Mouse (Mus musculus) liver, embryonic 13.5 days (tissue): ENCODE measurements around the gene Cep170. TPM values are rescaled to one million over a fixed set of nuclear protein-coding genes. Genes with fewer than 3 reads are reported as not detected.

ENCODE experiments used
- ATAC-seq: fragments of 200-750 bp; cut with Nextera tagmentation; 2 replicates; pipeline ENCODE4 v1.8.0; 2017; ENCODE audit warnings: low read depth, mild to moderate bottlenecking, moderate number of reproducible peaks, moderate library complexity
- DNase-seq: peaks from one replicate; pipeline ENCODE4 v3.0.0; 2022
- H3K27ac ChIP-seq: fragments of 300-500 bp; sonication (generic); 2 replicates; pipeline ENCODE4 v1.5.1; 2015; ENCODE audit warnings: moderate library complexity, mild to moderate bottlenecking, inconsistent platforms
- H3K27me3 ChIP-seq: fragments of 300-500 bp; sonication (generic); 2 replicates; pipeline ENCODE4 v1.6.1; 2015; ENCODE audit warnings: mild to moderate bottlenecking, inconsistent platforms
- H3K36me3 ChIP-seq: fragments of 300-500 bp; sonication (generic); 2 replicates; pipeline ENCODE4 v1.6.1; 2015; ENCODE audit warnings: mild to moderate bottlenecking, inconsistent platforms
- H3K4me1 ChIP-seq: fragments of 300-500 bp; sonication (generic); replicated peaks from 2 replicates; pipeline ENCODE4 v1.6.1; 2015; ENCODE audit warnings: inconsistent platforms
- H3K4me2 ChIP-seq: fragments of 300-500 bp; sonication (generic); 2 replicates; pipeline ENCODE4 v1.6.1; 2015; ENCODE audit warnings: inconsistent platforms, mild to moderate bottlenecking, moderate library complexity
- H3K4me3 ChIP-seq: fragments of 300-500 bp; sonication (generic); replicated peaks from 2 replicates; pipeline ENCODE4 v1.5.1; 2015; ENCODE audit warnings: mild to moderate bottlenecking, inconsistent platforms
- H3K9ac ChIP-seq: fragments of 300-500 bp; sonication (generic); 2 replicates; pipeline ENCODE4 v1.6.1; 2015; ENCODE audit warnings: mild to moderate bottlenecking, inconsistent platforms
- H3K9me3 ChIP-seq: fragments of 300-500 bp; sonication (generic); replicated peaks from 2 replicates; pipeline ENCODE4 v1.6.1; 2016; ENCODE audit warnings: inconsistent platforms
- WGBS: fragments of 180-500 bp; shearing (Covaris S2); methylation state at CpG from one replicate; pipeline ENCODE4 v1.1.7; 2015; ENCODE audit not compliant: insufficient replicate concordance; 5-methylcytosine and 5-hydroxymethylcytosine counted together
- polyA plus RNA-seq: library from polyadenylated mRNA; unstranded; fragments of >200 nt; fragmentation: Nextera tagmentation; extraction: Ambion mirVana; gene quantifications from 2 replicates; pipeline ENCODE4 v1.2.1, GENCODE M21; 2015

Gene Cep170
- polyA plus RNA-seq, 1 experiment from 2014 or later: 5.6 TPM

- 15% methylated on average over 6 of the region's 6 CpGs for WGBS
- ATAC-seq (peak; percentile 42; the same call in 1 of the 2 replicates), DNase-seq (no peak)
- Histone ChIP-seq H3K27ac (no peak overlapping the region), H3K4me2 (peak overlapping the region; percentile 85), H3K4me1 (peaks cover 23% of the 10 kb centered on the region), H3K4me3 (peak overlapping the region; percentile 61), H3K36me3 (no peaks in the 10 kb centered on the region), H3K9me3 (no peaks in the 10 kb centered on the region), H3K27me3 (peaks cover 10% of the 10 kb centered on the region), H3K9ac (peak overlapping the region; percentile 68; the same call in 1 of the 2 replicates)
Observed at GRCm38 (mm10) chr1:176834880-176835279, 21.0 kb upstream of the Cep170 start.

- Histone ChIP-seq H3K4me3 (no peak overlapping the region), H3K4me2 (no peak overlapping the region), H3K9me3 (no peaks in the 10 kb centered on the region), H3K27me3 (peaks cover 10% of the 10 kb centered on the region), H3K27ac (no peak overlapping the region), H3K4me1 (peaks cover 23% of the 10 kb centered on the region), H3K36me3 (no peaks in the 10 kb centered on the region), H3K9ac (no peak overlapping the region)
- 38% methylated on average over 3 of the region's 3 CpGs for WGBS
- no peak for DNase-seq
- ATAC-seq: no peak
Observed at GRCm38 (mm10) chr1:176833948-176834347, 20.1 kb upstream of the Cep170 start.

- ATAC-seq (no peak), DNase-seq (no peak)
- peaks cover 10% of the 10 kb centered on the region for H3K27me3 ChIP-seq
Observed at GRCm38 (mm10) chr1:176833257-176833656, 19.4 kb upstream of the Cep170 start.

DNA sequence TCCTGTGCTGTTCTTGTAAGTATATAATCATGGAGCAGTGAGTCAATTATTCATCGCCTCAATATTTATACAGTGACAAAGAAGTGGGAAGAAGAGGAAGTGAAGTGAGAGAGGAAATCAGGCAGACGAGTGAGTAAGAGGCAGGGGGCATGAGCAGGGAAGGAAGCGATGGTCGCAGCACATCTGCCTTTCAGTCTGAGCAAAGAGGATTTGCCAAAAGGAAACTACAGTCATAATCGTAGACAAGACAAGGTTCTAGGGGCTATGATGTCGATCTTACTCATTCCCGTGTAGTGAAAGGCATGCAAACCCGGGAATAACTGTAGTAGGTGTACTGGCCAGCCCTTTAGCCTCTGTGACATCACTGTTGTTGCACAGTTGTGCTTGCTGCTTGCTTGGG is 18.7 kb upstream of the Cep170 start:
- H3K9me3 ChIP-seq: no peaks in the 10 kb centered on the region
- H3K4me1 ChIP-seq: peaks cover 31% of the 10 kb centered on the region
- WGBS: 28% methylated on average over 8 of the region's 8 CpGs
- no peak overlapping the region for H3K4me3 ChIP-seq
- no peaks in the 10 kb centered on the region for H3K36me3 ChIP-seq
- no peak overlapping the region for H3K9ac ChIP-seq
- DNase-seq (no peak), ATAC-seq (no peak)
- no peak overlapping the region for H3K4me2 ChIP-seq
- peaks cover 10% of the 10 kb centered on the region for H3K27me3 ChIP-seq
- no peak overlapping the region for H3K27ac ChIP-seq

More at GRCm38 (mm10) chr1:176833257-176833656, 19.4 kb upstream of the Cep170 start:
- H3K4me1 ChIP-seq: peaks cover 25% of the 10 kb centered on the region
- no peak overlapping the region for H3K4me2 ChIP-seq
- no peak overlapping the region for H3K9ac ChIP-seq
- H3K36me3 ChIP-seq: no peaks in the 10 kb centered on the region
- no peak overlapping the region for H3K27ac ChIP-seq
- H3K9me3 ChIP-seq: no peaks in the 10 kb centered on the region
- no peak overlapping the region for H3K4me3 ChIP-seq

DNA sequence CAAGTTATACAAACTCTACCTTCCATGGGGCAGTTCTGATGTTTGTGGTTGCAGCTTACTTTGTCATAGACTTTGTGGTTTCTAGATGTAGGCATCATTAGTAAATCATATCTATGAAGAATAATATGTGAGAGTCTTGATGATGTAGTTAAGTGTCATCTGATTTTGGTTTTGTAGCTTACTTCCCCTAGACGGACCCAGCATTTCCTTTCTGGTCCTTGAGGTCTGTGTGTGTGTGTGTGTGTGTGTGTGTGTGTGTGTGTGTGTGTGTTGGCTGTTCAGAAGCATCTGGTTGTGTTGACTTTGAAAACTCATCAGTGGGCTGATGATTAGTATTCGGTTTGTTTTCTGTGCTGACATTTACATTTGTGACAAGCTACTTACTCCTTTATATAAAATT is 18.2 kb upstream of the Cep170 start:
- no peak overlapping the region for H3K9ac ChIP-seq
- H3K4me1 ChIP-seq: peaks cover 35% of the 10 kb centered on the region
- 41% methylated on average over 2 of the region's 2 CpGs for WGBS
- no peak overlapping the region for H3K4me2 ChIP-seq
- no peak overlapping the region for H3K27ac ChIP-seq
- DNase-seq (no peak), ATAC-seq (no peak)
- peaks cover 10% of the 10 kb centered on the region for H3K27me3 ChIP-seq
- no peak overlapping the region for H3K4me3 ChIP-seq
- H3K9me3 ChIP-seq: no peaks in the 10 kb centered on the region
- no peaks in the 10 kb centered on the region for H3K36me3 ChIP-seq

- Histone ChIP-seq H3K36me3 (no peaks in the 10 kb centered on the region), H3K27me3 (no peaks in the 10 kb centered on the region), H3K4me3 (no peak overlapping the region), H3K4me2 (no peak overlapping the region), H3K27ac (no peak overlapping the region), H3K9me3 (no peaks in the 10 kb centered on the region), H3K9ac (no peak overlapping the region), H3K4me1 (peaks cover 34% of the 10 kb centered on the region)
- DNase-seq (no peak), ATAC-seq (no peak)
- WGBS: 79% methylated on average over 12 of the region's 12 CpGs
Observed at GRCm38 (mm10) chr1:176828666-176829065, 14.8 kb upstream of the Cep170 start.

- no peak overlapping the region for H3K4me2 ChIP-seq
- no peak for ATAC-seq
- WGBS: 45% methylated on average over 5 of the region's 5 CpGs
Observed at GRCm38 (mm10) chr1:176827945-176828485, 14.1 kb upstream of the Cep170 start.

GRCm38 (mm10) chr1:176827365-176827764 is 13.5 kb upstream of the Cep170 start:
- 30% methylated on average over 4 of the region's 4 CpGs for WGBS
- H3K9me3 ChIP-seq: no peaks in the 10 kb centered on the region
- ATAC-seq: peak; percentile 81

More at GRCm38 (mm10) chr1:176827945-176828485, 14.1 kb upstream of the Cep170 start:
- no peaks in the 10 kb centered on the region for H3K27me3 ChIP-seq
- no peak overlapping the region for H3K4me3 ChIP-seq
- no peak overlapping the region for H3K9ac ChIP-seq
- no peaks in the 10 kb centered on the region for H3K36me3 ChIP-seq
- no peak for DNase-seq
- peak overlapping the region; percentile 39; the same call in 1 of the 2 replicates for H3K27ac ChIP-seq
- no peaks in the 10 kb centered on the region for H3K9me3 ChIP-seq
- peaks cover 40% of the 10 kb centered on the region for H3K4me1 ChIP-seq

GRCm38 (mm10) chr1:176826931-176827330 is 13.1 kb upstream of the Cep170 start:
- H3K27ac ChIP-seq: no peak overlapping the region
- no peak overlapping the region for H3K9ac ChIP-seq
- H3K27me3 ChIP-seq: no peaks in the 10 kb centered on the region
- H3K4me3 ChIP-seq: no peak overlapping the region
- peak overlapping the region; percentile 11; the same call in 1 of the 2 replicates for H3K4me2 ChIP-seq
- no peak for DNase-seq
- no peaks in the 10 kb centered on the region for H3K36me3 ChIP-seq
- H3K4me1 ChIP-seq: peaks cover 51% of the 10 kb centered on the region
- no peaks in the 10 kb centered on the region for H3K9me3 ChIP-seq
- ATAC-seq: no peak
- 46% methylated on average over 4 of the region's 4 CpGs for WGBS

More at GRCm38 (mm10) chr1:176827365-176827764, 13.5 kb upstream of the Cep170 start:
- peak; percentile 32 for DNase-seq
- Histone ChIP-seq H3K4me3 (no peak overlapping the region), H3K27me3 (no peaks in the 10 kb centered on the region), H3K9ac (no peak overlapping the region), H3K36me3 (no peaks in the 10 kb centered on the region), H3K4me1 (peaks cover 47% of the 10 kb centered on the region), H3K4me2 (peak overlapping the region; percentile 11; the same call in 1 of the 2 replicates), H3K27ac (no peak overlapping the region)

DNA sequence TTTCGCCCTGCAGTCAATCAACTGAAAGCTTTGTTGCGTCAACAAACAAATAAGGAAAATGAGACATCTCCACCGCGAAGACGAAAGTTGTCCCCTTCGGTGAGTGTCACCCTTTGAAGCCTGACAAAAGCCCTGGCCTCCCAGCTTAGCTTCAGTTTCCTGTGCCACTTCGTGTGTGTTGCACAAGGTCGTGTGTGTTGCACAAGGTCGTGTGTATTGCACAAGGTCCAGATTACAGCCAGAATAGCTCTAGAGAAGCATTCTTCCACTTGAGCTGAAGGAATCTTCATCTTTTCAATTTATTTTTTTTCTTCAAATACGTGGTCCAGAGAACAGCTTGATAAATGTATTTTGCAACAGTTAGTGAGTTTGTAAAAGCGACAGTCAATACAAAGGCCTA is 12.3 kb upstream of the Cep170 start:
- H3K4me2 ChIP-seq: no peak overlapping the region

DNA sequence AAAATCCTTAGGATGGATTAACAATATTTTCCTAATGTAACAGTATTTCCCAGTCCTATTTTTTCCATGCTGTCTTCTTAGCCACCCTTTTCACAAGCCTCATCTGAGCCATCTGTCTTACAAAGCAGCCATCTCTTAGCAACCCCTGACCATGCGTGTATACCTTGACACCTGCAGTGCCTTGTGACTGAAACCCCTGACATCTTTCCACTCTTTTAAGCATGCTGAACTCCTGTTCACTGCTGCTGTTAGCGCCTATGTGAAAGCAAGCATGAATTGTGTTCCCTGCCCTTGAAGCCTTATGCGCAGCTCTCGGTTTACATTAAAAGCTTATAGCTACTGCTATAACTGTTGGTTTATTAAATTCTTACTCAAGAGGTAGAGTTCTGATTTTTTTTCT is 11.2 kb upstream of the Cep170 start:
- no peak overlapping the region for H3K9ac ChIP-seq
- DNase-seq: no peak
- WGBS: 88% methylated on average over 4 of the region's 4 CpGs
- no peaks in the 10 kb centered on the region for H3K27me3 ChIP-seq
- no peak overlapping the region for H3K4me3 ChIP-seq
- no peak overlapping the region for H3K27ac ChIP-seq
- H3K4me2 ChIP-seq: no peak overlapping the region
- no peaks in the 10 kb centered on the region for H3K9me3 ChIP-seq
- no peaks in the 10 kb centered on the region for H3K36me3 ChIP-seq
- ATAC-seq: no peak
- H3K4me1 ChIP-seq: peaks cover 69% of the 10 kb centered on the region

More for the DNA sequence above, 12.3 kb upstream of the Cep170 start:
- no peak for ATAC-seq
- no peak overlapping the region for H3K4me3 ChIP-seq
- H3K9me3 ChIP-seq: no peaks in the 10 kb centered on the region
- no peak overlapping the region for H3K27ac ChIP-seq
- no peak for DNase-seq
- peaks cover 58% of the 10 kb centered on the region for H3K4me1 ChIP-seq
- whole genome bisulfite sequencing: 40% methylated on average over 11 of the region's 11 CpGs
- H3K27me3 ChIP-seq: no peaks in the 10 kb centered on the region
- no peak overlapping the region for H3K9ac ChIP-seq
- H3K36me3 ChIP-seq: no peaks in the 10 kb centered on the region

DNA sequence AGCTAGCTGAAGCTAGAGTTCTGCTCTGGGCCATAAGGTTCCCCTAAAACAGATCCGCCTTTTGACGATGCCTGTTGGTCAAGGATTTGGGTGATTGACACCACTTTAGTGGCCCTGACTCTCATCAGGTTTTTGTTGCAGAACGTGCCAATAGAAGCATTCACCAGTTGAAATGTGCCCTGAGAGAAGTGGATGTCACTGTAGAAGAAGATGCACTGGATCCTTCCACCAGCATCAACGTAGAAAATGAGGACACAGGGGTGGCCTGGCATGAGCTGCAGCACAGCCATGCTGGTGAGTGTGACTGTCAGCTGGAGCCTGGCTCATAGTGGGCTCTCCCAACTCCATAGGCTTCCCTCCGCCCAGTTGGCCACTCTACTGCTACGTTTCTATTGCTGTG is 10.7 kb upstream of the Cep170 start:
- 70% methylated on average over 6 of the region's 6 CpGs for WGBS
- H3K9ac ChIP-seq: no peak overlapping the region
- DNase-seq: no peak
- no peak overlapping the region for H3K4me2 ChIP-seq
- ATAC-seq: no peak
- H3K4me1 ChIP-seq: peaks cover 71% of the 10 kb centered on the region
- H3K4me3 ChIP-seq: no peak overlapping the region
- H3K9me3 ChIP-seq: no peaks in the 10 kb centered on the region
- no peaks in the 10 kb centered on the region for H3K36me3 ChIP-seq
- no peaks in the 10 kb centered on the region for H3K27me3 ChIP-seq
- no peak overlapping the region for H3K27ac ChIP-seq
